Mouse (Mus musculus) liver, embryonic 13.5 days (tissue): ENCODE data around the gene Spout1. TPM values are rescaled to one million over a fixed set of nuclear protein-coding genes. Genes with fewer than 3 reads are reported as not detected.

Source experiments
- ATAC-seq: fragments of 200-750 bp; cut with Nextera tagmentation; 2 replicates; pipeline ENCODE4 v1.8.0; 2017; ENCODE audit warnings: low read depth, mild to moderate bottlenecking, moderate number of reproducible peaks, moderate library complexity
- DNase-seq: peaks from one replicate; pipeline ENCODE4 v3.0.0; 2022
- H3K27ac ChIP-seq: fragments of 300-500 bp; sonication (generic); 2 replicates; pipeline ENCODE4 v1.5.1; 2015; ENCODE audit warnings: moderate library complexity, mild to moderate bottlenecking, inconsistent platforms
- H3K27me3 ChIP-seq: fragments of 300-500 bp; sonication (generic); 2 replicates; pipeline ENCODE4 v1.6.1; 2015; ENCODE audit warnings: mild to moderate bottlenecking, inconsistent platforms
- H3K36me3 ChIP-seq: fragments of 300-500 bp; sonication (generic); 2 replicates; pipeline ENCODE4 v1.6.1; 2015; ENCODE audit warnings: mild to moderate bottlenecking, inconsistent platforms
- H3K4me1 ChIP-seq: fragments of 300-500 bp; sonication (generic); replicated peaks from 2 replicates; pipeline ENCODE4 v1.6.1; 2015; ENCODE audit warnings: inconsistent platforms
- H3K4me2 ChIP-seq: fragments of 300-500 bp; sonication (generic); 2 replicates; pipeline ENCODE4 v1.6.1; 2015; ENCODE audit warnings: inconsistent platforms, mild to moderate bottlenecking, moderate library complexity
- H3K4me3 ChIP-seq: fragments of 300-500 bp; sonication (generic); replicated peaks from 2 replicates; pipeline ENCODE4 v1.5.1; 2015; ENCODE audit warnings: mild to moderate bottlenecking, inconsistent platforms
- H3K9ac ChIP-seq: fragments of 300-500 bp; sonication (generic); 2 replicates; pipeline ENCODE4 v1.6.1; 2015; ENCODE audit warnings: mild to moderate bottlenecking, inconsistent platforms
- H3K9me3 ChIP-seq: fragments of 300-500 bp; sonication (generic); replicated peaks from 2 replicates; pipeline ENCODE4 v1.6.1; 2016; ENCODE audit warnings: inconsistent platforms
- WGBS: fragments of 180-500 bp; shearing (Covaris S2); methylation state at CpG from one replicate; pipeline ENCODE4 v1.1.7; 2015; ENCODE audit not compliant: insufficient replicate concordance; 5-methylcytosine and 5-hydroxymethylcytosine counted together
- polyA plus RNA-seq: library from polyadenylated mRNA; unstranded; fragments of >200 nt; fragmentation: Nextera tagmentation; extraction: Ambion mirVana; gene quantifications from 2 replicates; pipeline ENCODE4 v1.2.1, GENCODE M21; 2015

The Spout1 gene
- polyA plus RNA-seq, 1 experiment from 2014 or later = 40.5 TPM

GRCm38 (mm10) chr2:30205255-30205628 lies 27.0 kb upstream of the Spout1 start:
- Histone ChIP-seq H3K4me3 (peak overlapping the region; percentile 82), H3K4me2 (peak overlapping the region; percentile 95), H3K4me1 (peaks cover 37% of the 10 kb centered on the region), H3K27ac (peak overlapping the region; percentile 72), H3K27me3 (no peaks in the 10 kb centered on the region), H3K36me3 (no peaks in the 10 kb centered on the region), H3K9me3 (no peaks in the 10 kb centered on the region), H3K9ac (peak overlapping the region; percentile 76)
- 2% methylated on average over 13 of the region's 13 CpGs for WGBS
- DNase-seq = no peak
- peak; percentile 41 for ATAC-seq

GRCm38 (mm10) chr2:30203439-30203838 lies 25.2 kb upstream of the Spout1 start:
- ATAC-seq = no peak
- no peaks in the 10 kb centered on the region for H3K9me3 ChIP-seq
- peak; percentile 56 for DNase-seq
- no peak overlapping the region for H3K4me3 ChIP-seq
- no peaks in the 10 kb centered on the region for H3K27me3 ChIP-seq
- H3K27ac ChIP-seq = no peak overlapping the region
- WGBS = 63% methylated on average over 7 of the region's 7 CpGs
- no peaks in the 10 kb centered on the region for H3K36me3 ChIP-seq
- H3K4me2 ChIP-seq = peak overlapping the region; percentile 95; the same call in 1 of the 2 replicates
- H3K4me1 ChIP-seq = peaks cover 51% of the 10 kb centered on the region
- no peak overlapping the region for H3K9ac ChIP-seq

DNA sequence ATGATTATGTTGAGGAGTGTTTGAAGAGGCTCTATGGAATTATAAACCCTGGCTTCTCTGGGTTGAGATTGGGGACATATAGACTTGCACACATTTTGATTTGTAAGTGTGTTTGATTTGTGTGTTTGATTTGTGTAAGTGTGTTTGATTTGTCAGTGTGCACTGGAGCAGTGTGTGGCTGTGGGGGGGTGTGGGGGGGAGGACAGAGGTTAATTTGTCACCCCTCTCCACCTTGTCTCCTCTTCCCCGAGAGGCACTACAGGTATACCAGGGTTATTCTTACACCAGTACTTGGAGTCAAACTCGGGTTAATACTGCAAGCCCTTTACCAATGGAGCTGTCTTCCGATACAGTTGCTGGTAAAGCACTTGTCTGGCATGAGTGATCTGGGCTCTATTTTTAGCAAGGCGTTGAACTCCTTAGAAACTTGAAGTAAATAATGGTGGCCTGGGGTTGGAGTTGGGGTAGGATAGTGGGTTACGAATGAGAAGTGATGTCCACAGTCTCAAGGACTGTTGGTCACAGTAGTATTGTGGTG lies 22.2 kb upstream of the Spout1 start:
- Histone ChIP-seq H3K27ac (peak overlapping the region; percentile 69), H3K9ac (no peak overlapping the region), H3K36me3 (no peaks in the 10 kb centered on the region), H3K4me2 (no peak overlapping the region), H3K9me3 (no peaks in the 10 kb centered on the region), H3K4me3 (no peak overlapping the region), H3K4me1 (peaks cover 57% of the 10 kb centered on the region), H3K27me3 (no peaks in the 10 kb centered on the region)
- 74% methylated on average over 5 of the region's 5 CpGs for WGBS
- ATAC-seq (peak; percentile 45), DNase-seq (no peak)

GRCm38 (mm10) chr2:30199984-30200383 lies 21.7 kb upstream of the Spout1 start:
- 34% methylated on average over 1 of the region's 1 CpGs for WGBS
- Histone ChIP-seq H3K9ac (no peak overlapping the region), H3K4me2 (no peak overlapping the region)

GRCm38 (mm10) chr2:30198021-30198420 lies 19.8 kb upstream of the Spout1 start:
- H3K27ac ChIP-seq = no peak overlapping the region
- ATAC-seq = no peak
- 68% methylated on average over 4 of the region's 4 CpGs for WGBS

More at GRCm38 (mm10) chr2:30199984-30200383, 21.7 kb upstream of the Spout1 start:
- Histone ChIP-seq H3K27me3 (no peaks in the 10 kb centered on the region), H3K27ac (peak overlapping the region; percentile 75), H3K4me1 (peaks cover 53% of the 10 kb centered on the region), H3K36me3 (no peaks in the 10 kb centered on the region), H3K9me3 (no peaks in the 10 kb centered on the region), H3K4me3 (no peak overlapping the region)
- ATAC-seq (peak; percentile 41), DNase-seq (no peak)

DNA sequence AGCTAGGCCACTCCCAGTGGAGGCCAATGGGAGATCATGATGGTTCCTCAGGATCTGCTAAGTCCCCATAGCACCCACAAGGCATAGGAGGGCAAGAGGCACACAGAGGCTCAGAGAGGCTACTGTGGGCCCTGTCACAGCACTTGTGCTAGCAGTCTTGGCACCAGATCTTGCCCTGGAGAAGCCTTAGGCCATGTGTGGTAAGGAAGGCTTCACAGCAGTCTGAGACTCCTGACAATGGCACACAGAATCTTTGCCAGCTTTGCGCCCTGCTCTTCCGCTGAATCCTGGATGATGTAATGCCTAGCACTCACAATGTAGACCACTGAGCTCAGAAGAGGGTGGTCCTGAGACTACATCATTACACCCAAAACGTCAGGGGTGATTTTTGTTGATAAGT lies 16.4 kb upstream of the Spout1 start:
- H3K9ac ChIP-seq = no peak overlapping the region
- DNase-seq = no peak
- peaks cover 25% of the 10 kb centered on the region for H3K36me3 ChIP-seq
- H3K4me3 ChIP-seq = no peak overlapping the region
- H3K9me3 ChIP-seq = no peaks in the 10 kb centered on the region
- H3K4me2 ChIP-seq = no peak overlapping the region
- ATAC-seq = no peak
- WGBS = 81% methylated on average over 3 of the region's 3 CpGs
- H3K27ac ChIP-seq = no peak overlapping the region
- H3K4me1 ChIP-seq = peaks cover 35% of the 10 kb centered on the region
- H3K27me3 ChIP-seq = no peaks in the 10 kb centered on the region

More at GRCm38 (mm10) chr2:30198021-30198420, 19.8 kb upstream of the Spout1 start:
- Histone ChIP-seq H3K9me3 (no peaks in the 10 kb centered on the region), H3K4me2 (no peak overlapping the region), H3K4me1 (peaks cover 36% of the 10 kb centered on the region), H3K4me3 (no peak overlapping the region), H3K9ac (no peak overlapping the region), H3K27me3 (no peaks in the 10 kb centered on the region), H3K36me3 (no peaks in the 10 kb centered on the region)
- no peak for DNase-seq

DNA sequence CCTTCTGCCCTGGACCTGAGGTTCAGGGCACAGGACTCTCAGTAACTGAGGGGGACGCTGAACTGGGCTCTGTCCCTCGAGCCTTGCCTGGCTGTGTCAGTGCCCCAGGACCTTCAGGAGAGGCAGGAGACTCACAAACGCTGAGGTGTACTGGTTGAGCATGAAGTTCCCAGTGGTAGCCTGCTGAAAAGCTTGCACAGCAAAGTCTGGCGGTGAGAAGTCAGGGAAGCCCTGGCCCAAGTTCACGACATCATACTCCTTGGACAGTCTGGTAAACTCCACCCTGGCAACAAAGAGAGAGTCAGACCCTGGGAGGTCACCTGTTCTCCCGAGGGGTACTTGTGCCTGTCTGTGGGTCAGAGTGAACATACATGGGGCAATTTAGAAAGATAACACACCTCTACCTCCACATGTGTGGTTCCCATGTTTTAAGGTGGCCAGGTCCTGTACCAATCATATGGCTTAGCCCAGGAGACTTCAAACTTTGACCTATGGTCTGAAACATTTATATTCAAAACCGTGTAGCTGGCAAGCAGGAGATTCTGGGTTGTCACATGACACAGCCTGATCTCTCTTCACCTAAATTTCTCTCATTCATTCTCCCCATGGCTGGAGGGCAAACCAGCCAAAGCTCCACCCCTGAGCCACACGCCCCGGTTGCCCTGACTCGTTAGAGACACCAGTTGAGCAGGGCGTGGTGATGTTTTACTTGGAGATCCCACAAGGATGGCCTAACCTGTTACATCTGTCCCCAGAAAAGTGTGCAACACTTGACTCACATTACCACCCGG lies 13.7 kb upstream of the Spout1 start:
- no peaks in the 10 kb centered on the region for H3K9me3 ChIP-seq
- peaks cover 16% of the 10 kb centered on the region for H3K4me1 ChIP-seq
- no peak for ATAC-seq
- no peak for DNase-seq
- no peak overlapping the region for H3K9ac ChIP-seq
- H3K4me3 ChIP-seq = no peak overlapping the region
- H3K36me3 ChIP-seq = peaks cover 29% of the 10 kb centered on the region
- 74% methylated on average over 12 of the region's 12 CpGs for WGBS
- no peaks in the 10 kb centered on the region for H3K27me3 ChIP-seq
- no peak overlapping the region for H3K4me2 ChIP-seq
- H3K27ac ChIP-seq = no peak overlapping the region

GRCm38 (mm10) chr2:30185681-30186080 lies 7.4 kb upstream of the Spout1 start:
- ATAC-seq = peak; percentile 56
- Histone ChIP-seq H3K4me1 (peaks cover 44% of the 10 kb centered on the region), H3K4me2 (peak overlapping the region; percentile 33), H3K36me3 (peaks cover 35% of the 10 kb centered on the region), H3K27ac (peak overlapping the region; percentile 89), H3K9ac (peak overlapping the region; percentile 53), H3K27me3 (no peaks in the 10 kb centered on the region), H3K4me3 (peak overlapping the region; percentile 5; the same call in 1 of the 2 replicates), H3K9me3 (no peaks in the 10 kb centered on the region)
- WGBS = 41% methylated on average over 3 of the region's 3 CpGs
- no peak for DNase-seq

DNA sequence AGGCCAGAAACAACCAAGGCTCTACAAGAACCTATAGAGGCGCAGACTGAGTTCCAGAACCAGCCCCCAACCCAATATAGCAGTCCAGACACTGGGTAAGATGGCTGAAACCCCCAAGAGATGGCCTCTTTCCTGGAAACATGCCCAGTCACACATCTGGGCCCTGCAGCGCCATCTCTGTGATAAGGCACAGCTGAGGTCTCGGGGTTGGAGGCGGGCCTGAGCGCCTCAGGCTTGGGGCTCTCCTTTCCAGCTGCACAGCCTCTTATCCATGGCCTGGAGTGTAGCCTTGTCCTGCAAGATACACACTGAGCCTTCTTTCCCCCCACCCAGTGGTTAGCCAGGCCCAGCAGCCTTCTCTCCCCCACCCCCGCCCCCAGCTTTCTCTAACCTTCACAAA lies 7.0 kb upstream of the Spout1 start:
- Histone ChIP-seq H3K36me3 (peaks cover 31% of the 10 kb centered on the region), H3K27ac (peak overlapping the region; percentile 89), H3K9me3 (no peaks in the 10 kb centered on the region), H3K4me3 (peak overlapping the region; percentile 5; the same call in 1 of the 2 replicates), H3K4me2 (peak overlapping the region; percentile 33), H3K27me3 (no peaks in the 10 kb centered on the region), H3K4me1 (peaks cover 44% of the 10 kb centered on the region), H3K9ac (peak overlapping the region; percentile 53)
- WGBS = 39% methylated on average over 6 of the region's 6 CpGs
- DNase-seq (peak; percentile 70), ATAC-seq (peak; percentile 97)

DNA sequence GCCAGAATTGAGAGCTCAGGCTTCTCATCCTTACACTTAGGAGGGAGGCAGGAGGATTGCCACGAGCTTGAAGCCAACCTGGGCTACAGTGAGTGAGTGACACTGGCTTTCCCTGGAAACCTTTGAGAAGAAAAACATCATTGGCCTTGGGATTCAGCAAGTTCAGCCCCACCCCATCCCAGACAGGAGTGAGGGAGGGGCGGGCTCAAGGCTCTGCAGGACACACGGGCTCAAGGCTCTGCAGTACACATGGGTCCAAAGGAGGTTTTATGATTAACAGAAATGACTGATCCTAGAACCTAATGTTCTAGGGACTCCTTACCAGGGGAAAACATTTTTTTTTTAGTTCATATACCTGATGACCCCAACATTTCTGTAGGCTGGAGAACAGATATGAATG lies 5.5 kb upstream of the Spout1 start:
- Histone ChIP-seq H3K4me3 (no peak overlapping the region), H3K9ac (no peak overlapping the region), H3K9me3 (no peaks in the 10 kb centered on the region), H3K27ac (no peak overlapping the region), H3K4me2 (no peak overlapping the region), H3K36me3 (peaks cover 24% of the 10 kb centered on the region), H3K4me1 (peaks cover 47% of the 10 kb centered on the region), H3K27me3 (no peaks in the 10 kb centered on the region)
- ATAC-seq = no peak
- WGBS = 74% methylated on average over 3 of the region's 3 CpGs
- no peak for DNase-seq

DNA sequence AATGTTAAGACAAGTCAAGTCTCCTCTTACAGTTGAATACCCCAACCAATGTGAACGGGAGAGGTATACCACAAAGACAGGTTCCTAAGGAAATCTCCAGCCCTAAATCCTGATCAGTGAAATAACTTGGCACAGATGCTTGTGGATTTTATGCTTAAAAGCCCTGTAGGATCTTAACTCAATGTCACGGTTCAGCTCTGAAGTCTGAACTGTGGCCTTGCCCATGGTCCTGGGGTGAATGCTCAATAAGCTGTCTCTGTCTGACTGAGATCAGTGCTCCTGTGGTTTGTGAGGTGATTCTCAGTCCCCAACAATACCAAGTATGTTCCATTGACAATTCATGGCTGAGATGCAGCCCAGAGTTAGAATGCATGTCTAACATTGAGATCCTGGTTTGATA lies 4.2 kb upstream of the Spout1 start:
- no peak overlapping the region for H3K4me3 ChIP-seq
- no peak for ATAC-seq
- DNase-seq = no peak
- H3K36me3 ChIP-seq = peaks cover 24% of the 10 kb centered on the region
- no peaks in the 10 kb centered on the region for H3K27me3 ChIP-seq
- 81% methylated on average over 2 of the region's 2 CpGs for WGBS
- H3K27ac ChIP-seq = no peak overlapping the region
- no peak overlapping the region for H3K9ac ChIP-seq
- H3K9me3 ChIP-seq = no peaks in the 10 kb centered on the region
- H3K4me2 ChIP-seq = no peak overlapping the region
- peaks cover 56% of the 10 kb centered on the region for H3K4me1 ChIP-seq
